Mouse (Mus musculus) cortical plate, adult 2 months (tissue): ENCODE measurements at regions not wholly inside any gene's neighbourhood (a gene's known extent, or its start where the extent isn't known, plus 50 kb on each side); places are given as distances from the start of the nearest gene placed in this dataset.

Source experiments
- CTCF ChIP-seq: fragments of 200-500 bp; IDR thresholded peaks from 2 replicates; pipeline ENCODE4 v1.5.1; 2011; ENCODE audit warnings: mild to moderate bottlenecking, control low read depth, low read length; ENCODE audit not compliant: insufficient read depth; ENCODE audit errors: extremely low read depth
- POLR2A ChIP-seq: fragments of 200-500 bp; IDR thresholded peaks from 2 replicates; pipeline ENCODE4 v1.6.1; 2011; ENCODE audit warnings: mild to moderate bottlenecking, low read length, control low read depth; ENCODE audit not compliant: insufficient read depth; ENCODE audit errors: extremely low read depth

DNA sequence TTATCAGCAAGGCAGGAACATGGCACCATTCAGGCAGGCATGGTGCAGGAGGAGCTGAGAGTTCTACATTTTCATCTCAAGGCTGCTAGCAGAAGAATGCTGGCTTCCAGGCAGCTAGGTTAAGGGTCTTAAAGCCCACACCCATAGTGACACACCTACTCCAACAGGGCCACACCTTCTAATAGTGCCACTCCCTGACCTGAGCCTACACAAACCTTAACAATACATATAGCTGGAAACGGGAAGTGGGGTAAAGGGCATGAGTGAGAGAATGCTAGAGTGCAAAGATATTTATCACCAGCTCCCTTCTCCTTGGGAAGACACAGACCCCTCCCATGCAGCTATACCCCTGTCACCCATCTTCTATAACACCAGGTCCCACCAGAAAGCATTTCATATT, 230.6 kb downstream of the Irx1 start:
- no peak for TF ChIP-seq POLR2A
- TF ChIP-seq CTCF: no peak
